ENCODE assay signal across 9 mouse cellular contexts in genomic region chr13:55450511-55450980, GRCm38 (mm10). TPM values are rescaled to one million over a fixed set of nuclear protein-coding genes. Genes with fewer than 3 reads are reported as not detected.
A peak's percentile ranks its signal among the peaks of the same experiment; 100 is the strongest.
DNase-seq lines count a peak whose midpoint lies in the region; ATAC-seq lines count a peak whose summit lies in the region.
"Had no signal": no experiment of that assay in that cellular context is flagged by ENCODE, and none has a peak within 500 bp of the region (broad histone marks: within the 10 kb centered on the region; RNA-seq: fewer than 3 reads in every experiment).

No protein-coding gene starts in this region.

- no peak for ATAC-seq in CD4-positive, CD25-positive, alpha-beta regulatory T cell, adult 4 months

- peak; percentile 79 to 83 for DNase-seq in lung, adult 18-20 months
- no peak for DNase-seq in lung, postnatal 10 days
- DNase-seq in adrenal gland, postnatal 10 days = peak; percentile 94
- peak; percentile 89 for DNase-seq in gastrocnemius, postnatal 25 days
- DNase-seq in lung, postnatal 25 days (ENCODE audit: low spot score) = peak; percentile 64
- no peak for DNase-seq in thymus, postnatal 0 days (ENCODE audit: low spot score)

RNA-seq across cellular contexts. Expression of gene Grk6, which starts 5.7 kb away (rescaled TPM):
- total RNA-seq in adrenal gland, postnatal 10 days (2021) = 10 to 100 TPM; 40.2 to 47.0 TPM
- 10 to 100 TPM in 1 of 2 experiments, 1 to 10 TPM in 1; 9.3 to 10.2 TPM for total RNA-seq in gastrocnemius, postnatal 25 days (2021)
- polyA plus RNA-seq in CD4-positive, CD25-positive, alpha-beta regulatory T cell, adult 4 months (2017; shearing (Covaris generic)) = 10 to 100 TPM; 26.4 to 36.7 TPM
- 76.9 and 87.8 TPM in 2 replicates for polyA plus RNA-seq in thymus, postnatal 0 days (2015; fragmentation: Nextera tagmentation; extraction: Ambion mirVana)

RNA-seq across cellular contexts. Expression of gene Prr7, which starts 13.5 kb away (rescaled TPM):
- total RNA-seq in adrenal gland, postnatal 10 days (2021) = 1 to 10 TPM; 3.7 to 4.2 TPM
- under 1 TPM; 0.51 to 0.79 TPM for total RNA-seq in gastrocnemius, postnatal 25 days (2021)
- not detected for polyA plus RNA-seq in CD4-positive, CD25-positive, alpha-beta regulatory T cell, adult 4 months (2017; shearing (Covaris generic))
- 0.27 and 0.46 TPM in 2 replicates for polyA plus RNA-seq in thymus, postnatal 0 days (2015; fragmentation: Nextera tagmentation; extraction: Ambion mirVana)

RNA-seq across cellular contexts. Expression of gene F12, which starts 24.0 kb away (rescaled TPM):
- 100 to 1,000 TPM in 1 of 2 experiments, 10 to 100 TPM in 1; 39.7 to 101 TPM for total RNA-seq in adrenal gland, postnatal 10 days (2021)
- not detected for total RNA-seq in gastrocnemius, postnatal 25 days (2021)
- not detected for polyA plus RNA-seq in CD4-positive, CD25-positive, alpha-beta regulatory T cell, adult 4 months (2017; shearing (Covaris generic))
- polyA plus RNA-seq in thymus, postnatal 0 days (2015; fragmentation: Nextera tagmentation; extraction: Ambion mirVana) = 0.12 TPM in 1 of 2 replicates, not detected in the other
- polyA plus RNA-seq: neural tube, embryonic 12.5 days had no signal

RNA-seq across cellular contexts. Expression of gene Pfn3, which starts 35.5 kb away (rescaled TPM):
- total RNA-seq in adrenal gland, postnatal 10 days (2021) = not detected
- total RNA-seq in gastrocnemius, postnatal 25 days (2021) = not detected
- not detected for polyA plus RNA-seq in CD4-positive, CD25-positive, alpha-beta regulatory T cell, adult 4 months (2017; shearing (Covaris generic))
- polyA plus RNA-seq in thymus, postnatal 0 days (2015; fragmentation: Nextera tagmentation; extraction: Ambion mirVana) = not detected in 2 replicates
- total RNA-seq: left cerebral cortex, postnatal 36 days had no signal
- polyA plus RNA-seq: neural tube, embryonic 12.5 days had no signal

RNA-seq across cellular contexts. Expression of gene Dbn1, which starts 37.4 kb away (rescaled TPM):
- total RNA-seq in adrenal gland, postnatal 10 days (2021) = 10 to 100 TPM; 32.1 to 41.6 TPM
- total RNA-seq in gastrocnemius, postnatal 25 days (2021) = 10 to 100 TPM; 10.3 to 16.1 TPM
- not detected for polyA plus RNA-seq in CD4-positive, CD25-positive, alpha-beta regulatory T cell, adult 4 months (2017; shearing (Covaris generic))
- polyA plus RNA-seq in thymus, postnatal 0 days (2015; fragmentation: Nextera tagmentation; extraction: Ambion mirVana) = 8.4 and 9.3 TPM in 2 replicates

Comparison
In these comparisons a context has a peak if more than half of its experiments do, and no peak if none do; other contexts are left out.
1. DNase-seq: peak in lung, adult 18-20 months (2 of 2), adrenal gland, postnatal 10 days (single experiment), gastrocnemius, postnatal 25 days (single experiment) and lung, postnatal 25 days (single experiment); none in lung, postnatal 10 days (single experiment) and thymus, postnatal 0 days (single experiment).
2. RNA of gene F12, which starts 24.0 kb away (total RNA-seq): 39.7 to 101 TPM in adrenal gland, postnatal 10 days; not detected in gastrocnemius, postnatal 25 days; every median in the first group is over 10 times any median in the second.